Mouse (Mus musculus): ENCODE measurements around the gene Plpp2. TPM values are rescaled to one million over a fixed set of nuclear protein-coding genes. Genes with fewer than 3 reads are reported as not detected.

The Plpp2 gene
- polyA plus RNA-seq, 1 experiment from 2014 or later: 33.2 TPM

DNA sequence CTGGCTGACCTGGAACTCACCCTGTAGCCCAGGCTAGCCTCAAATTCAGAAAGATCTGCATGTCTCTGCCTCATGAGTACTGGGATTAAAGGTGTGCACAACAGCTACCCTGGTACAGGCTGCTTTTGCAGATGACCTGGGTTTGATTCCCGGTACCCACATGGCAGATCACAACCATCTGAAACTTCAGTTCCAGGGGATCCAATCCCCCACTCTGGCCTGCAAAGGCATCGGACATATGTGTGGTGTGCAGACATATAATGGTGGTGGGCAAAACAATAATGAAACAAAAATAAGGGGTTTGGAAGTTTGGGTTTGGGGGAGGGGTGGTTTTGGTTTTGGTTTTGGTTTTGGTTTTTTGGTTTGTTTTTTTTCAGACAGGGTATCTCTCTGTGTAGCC is 37.7 kb upstream of the Plpp2 start:
- H3K27me3 ChIP-seq: no peaks in the 10 kb centered on the region
- no peak overlapping the region for H3K27ac ChIP-seq
- ATAC-seq (ENCODE audit: borderline replicate concordance, extremely low read depth, low FRiP score, low TSS enrichment): no peak
- H3K36me3 ChIP-seq: no peaks in the 10 kb centered on the region
- no peak overlapping the region for H3K4me2 ChIP-seq
- no peak overlapping the region for H3K9ac ChIP-seq
- 88% methylated on average over 2 of the region's 2 CpGs for WGBS
- no peak overlapping the region for H3K4me3 ChIP-seq
- H3K4me1 ChIP-seq: no peaks in the 10 kb centered on the region
- no peaks in the 10 kb centered on the region for H3K9me3 ChIP-seq

DNA sequence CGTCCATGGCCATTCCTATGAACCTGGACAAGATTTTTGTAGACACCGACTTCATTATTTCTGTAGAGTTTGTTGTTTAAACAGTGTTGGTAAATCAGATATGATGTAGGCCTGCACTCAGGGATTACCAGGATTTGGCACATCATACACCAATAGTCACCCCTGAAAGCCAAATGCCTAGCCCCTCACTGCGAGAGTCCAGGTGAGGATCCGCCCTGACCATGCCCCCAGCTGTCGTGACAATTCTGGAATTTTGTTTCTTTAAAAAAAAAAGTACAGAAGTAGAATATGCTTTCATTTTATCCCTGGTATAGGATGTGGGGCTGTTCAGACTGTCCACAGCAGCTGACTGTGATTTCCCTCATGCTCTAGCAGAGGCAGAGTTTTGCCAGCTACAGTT is 36.3 kb upstream of the Plpp2 start:
- 79% methylated on average over 5 of the region's 5 CpGs for WGBS
- Histone ChIP-seq H3K4me3 (no peak overlapping the region), H3K4me1 (no peaks in the 10 kb centered on the region), H3K9ac (no peak overlapping the region), H3K36me3 (no peaks in the 10 kb centered on the region), H3K27ac (no peak overlapping the region), H3K27me3 (no peaks in the 10 kb centered on the region), H3K9me3 (no peaks in the 10 kb centered on the region), H3K4me2 (no peak overlapping the region)
- no peak for ATAC-seq (ENCODE audit: borderline replicate concordance, extremely low read depth, low FRiP score, low TSS enrichment)

DNA sequence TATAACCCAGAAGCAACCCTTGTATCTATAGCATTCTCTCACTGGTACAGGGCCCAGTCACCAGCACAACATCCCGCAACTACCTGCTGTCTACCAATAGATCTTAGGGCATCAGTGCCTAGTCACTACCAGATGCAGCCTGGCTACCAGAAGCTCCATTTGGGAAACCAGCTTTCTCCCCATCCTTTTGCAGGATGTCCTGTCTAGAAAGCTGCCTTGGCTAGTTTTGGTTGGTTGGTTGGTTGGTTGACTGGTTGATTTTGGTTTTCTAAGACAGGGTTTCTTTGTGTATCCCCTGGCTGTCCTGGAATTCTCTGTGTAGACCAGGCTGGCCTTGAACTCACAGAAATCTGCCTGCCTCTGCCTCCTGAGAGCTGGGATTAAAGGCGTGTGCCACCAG is 26.1 kb upstream of the Plpp2 start:
- Histone ChIP-seq H3K9ac (no peak overlapping the region), H3K27ac (no peak overlapping the region), H3K4me3 (no peak overlapping the region), H3K4me2 (no peak overlapping the region), H3K27me3 (no peaks in the 10 kb centered on the region), H3K4me1 (peaks cover 5% of the 10 kb centered on the region; the same call in 1 of the 2 replicates), H3K9me3 (no peaks in the 10 kb centered on the region), H3K36me3 (no peaks in the 10 kb centered on the region)
- 79% methylated on average over 2 of the region's 2 CpGs for WGBS
- no peak for ATAC-seq (ENCODE audit: borderline replicate concordance, extremely low read depth, low FRiP score, low TSS enrichment)

DNA sequence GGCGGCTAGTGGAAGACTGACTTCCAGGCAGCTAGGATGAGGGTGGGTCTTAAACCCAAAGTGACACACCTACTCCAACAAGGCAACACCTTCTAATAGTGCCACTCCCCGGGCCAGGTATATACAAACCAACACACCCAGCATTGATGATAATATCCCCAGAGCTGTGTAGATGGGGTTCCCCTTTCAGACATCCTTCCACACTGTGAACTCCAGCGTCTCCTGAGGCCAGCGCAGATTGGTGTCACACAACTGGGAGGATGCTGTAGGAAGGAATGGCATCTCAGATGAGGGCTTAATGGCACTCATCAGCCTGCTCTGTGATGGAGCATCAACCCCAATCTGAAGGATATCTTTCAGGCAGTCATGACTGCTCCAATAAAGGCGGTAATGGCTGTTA is 23.9 kb upstream of the Plpp2 start:
- no peaks in the 10 kb centered on the region for H3K36me3 ChIP-seq
- H3K4me2 ChIP-seq: no peak overlapping the region
- ATAC-seq (ENCODE audit: borderline replicate concordance, extremely low read depth, low FRiP score, low TSS enrichment): no peak
- no peaks in the 10 kb centered on the region for H3K9me3 ChIP-seq
- H3K27me3 ChIP-seq: no peaks in the 10 kb centered on the region
- no peak overlapping the region for H3K27ac ChIP-seq
- peaks cover 22% of the 10 kb centered on the region for H3K4me1 ChIP-seq
- 95% methylated on average over 5 of the region's 5 CpGs for WGBS
- H3K4me3 ChIP-seq: no peak overlapping the region
- H3K9ac ChIP-seq: no peak overlapping the region

DNA sequence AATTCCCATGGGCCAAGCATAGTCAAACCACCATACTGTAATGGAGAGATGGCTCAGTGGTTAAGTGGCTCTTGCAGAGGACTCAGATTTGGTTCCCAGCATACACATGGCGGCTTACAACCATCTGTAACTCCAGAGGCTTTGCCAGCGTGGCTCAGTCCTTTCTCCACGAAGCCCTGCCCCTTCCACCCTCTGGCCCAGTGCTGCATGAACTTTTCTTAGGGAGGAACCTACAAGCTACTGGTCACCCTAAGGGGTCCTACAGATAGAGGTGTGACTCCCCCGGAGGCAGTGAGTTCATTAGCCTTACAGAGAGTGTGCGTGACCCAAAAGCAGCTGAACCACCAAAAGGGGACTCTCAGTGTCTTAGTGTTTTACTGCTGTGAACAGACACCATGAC is 23.4 kb upstream of the Plpp2 start:
- H3K4me1 ChIP-seq: peaks cover 26% of the 10 kb centered on the region
- no peak overlapping the region for H3K4me2 ChIP-seq
- WGBS: 82% methylated on average over 5 of the region's 5 CpGs
- H3K9ac ChIP-seq: no peak overlapping the region
- H3K36me3 ChIP-seq: no peaks in the 10 kb centered on the region
- H3K27me3 ChIP-seq: no peaks in the 10 kb centered on the region
- ATAC-seq (ENCODE audit: borderline replicate concordance, extremely low read depth, low FRiP score, low TSS enrichment): no peak
- H3K27ac ChIP-seq: no peak overlapping the region
- no peaks in the 10 kb centered on the region for H3K9me3 ChIP-seq
- no peak overlapping the region for H3K4me3 ChIP-seq

DNA sequence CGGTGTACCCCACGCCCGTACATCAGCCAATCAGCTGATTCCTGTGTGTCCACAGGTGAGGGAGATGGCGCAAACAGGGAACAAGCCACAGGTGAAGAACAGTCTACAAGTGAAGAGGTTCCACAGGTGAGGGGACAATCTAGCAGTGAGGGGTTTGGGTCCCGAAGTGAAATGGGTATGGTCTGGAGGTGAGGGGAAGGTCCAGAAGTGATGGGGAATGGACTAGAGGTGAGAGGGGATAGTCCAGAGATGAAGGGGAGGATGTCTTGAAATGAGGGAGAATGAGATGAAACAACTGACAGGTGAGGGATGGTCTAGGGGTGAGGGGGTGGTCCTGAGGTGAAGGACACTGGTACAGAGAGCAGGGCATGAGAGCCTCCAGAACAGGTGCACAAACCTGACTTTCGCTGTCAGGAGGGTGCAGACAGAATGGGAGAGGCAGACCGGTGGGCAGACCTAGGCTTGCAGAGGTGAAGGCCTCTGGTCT is 21.7 kb upstream of the Plpp2 start:
- Histone ChIP-seq H3K4me2 (peak overlapping the region; percentile 91), H3K4me3 (peak overlapping the region; percentile 98), H3K36me3 (peaks cover 3% of the 10 kb centered on the region; the same call in 1 of the 2 replicates), H3K9me3 (no peaks in the 10 kb centered on the region), H3K27me3 (no peaks in the 10 kb centered on the region), H3K27ac (0 out of 2 replicates have a peak overlapping the region, but pooled peaks have one; percentile 39), H3K4me1 (peaks cover 26% of the 10 kb centered on the region), H3K9ac (peak overlapping the region; percentile 97)
- ATAC-seq (ENCODE audit: borderline replicate concordance, extremely low read depth, low FRiP score, low TSS enrichment): 0 out of 2 replicates have a peak, but pooled peaks have one; percentile 28
- WGBS: 22% methylated on average over 7 of the region's 7 CpGs

DNA sequence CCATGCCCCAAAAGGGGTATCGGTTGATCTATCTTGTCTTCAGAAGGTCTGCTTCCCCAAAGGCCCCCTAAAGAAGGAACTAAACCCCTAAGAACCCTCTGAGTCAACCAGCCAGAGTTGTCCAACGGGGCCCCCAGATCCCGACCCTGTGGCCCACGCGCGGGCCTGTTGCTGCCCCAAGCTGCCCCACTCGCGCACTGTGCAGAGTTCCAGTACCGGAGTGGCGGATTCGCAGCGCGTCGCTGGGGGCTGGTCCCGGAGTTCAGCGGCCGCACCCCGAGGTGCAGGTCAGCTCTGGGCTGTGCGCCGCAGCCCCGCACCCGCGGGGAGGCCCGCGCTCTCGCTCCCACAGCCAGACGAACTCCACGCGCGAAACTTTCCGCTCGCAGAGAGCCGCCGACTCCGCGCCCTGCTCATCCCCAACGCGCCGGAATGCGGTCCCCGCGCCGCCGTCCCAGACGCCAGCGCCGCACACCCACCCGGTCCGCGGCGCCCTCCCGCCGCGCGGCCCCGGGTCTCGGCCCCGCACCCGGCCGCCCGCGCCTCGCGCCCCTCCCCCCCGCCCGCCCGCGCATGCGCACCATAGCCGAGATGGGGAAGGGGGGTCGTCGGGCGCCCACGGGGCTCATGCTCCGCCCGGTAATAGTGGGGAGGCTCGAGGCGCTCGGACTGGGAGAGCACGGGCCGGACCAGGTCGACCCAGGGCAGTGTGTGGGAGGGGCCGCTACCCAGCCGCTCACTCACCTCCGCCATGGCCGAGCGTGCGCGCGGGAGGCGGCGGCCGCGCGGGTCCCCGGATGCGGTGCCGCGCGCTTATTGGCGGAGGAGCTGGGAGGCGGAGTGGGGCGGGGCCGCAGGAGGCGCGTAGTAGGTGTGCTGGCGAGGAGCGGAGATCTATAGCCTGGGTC is 21.0 kb upstream of the Plpp2 start, which contains the start of gene Mier2:
Gene Mier2, minus strand, starts transcription at position 870 of the 908 bp plus-strand sequence.
- Histone ChIP-seq H3K27me3 (no peaks in the 10 kb centered on the region), H3K4me1 (peaks cover 26% of the 10 kb centered on the region), H3K9me3 (no peaks in the 10 kb centered on the region), H3K36me3 (peaks cover 10% of the 10 kb centered on the region; the same call in 1 of the 2 replicates), H3K9ac (peak within 1 kb of the TSS; percentile 97), H3K4me2 (peak within 1 kb of the TSS; percentile 91), H3K27ac (0 out of 2 replicates have a peak within 1 kb of the TSS, but pooled peaks have one; percentile 39), H3K4me3 (peak within 1 kb of the TSS; percentile 98)
- WGBS: under 1% methylated on average over 91 of the region's 108 CpGs
- peak; percentile 86 for ATAC-seq (ENCODE audit: borderline replicate concordance, extremely low read depth, low FRiP score, low TSS enrichment)

DNA sequence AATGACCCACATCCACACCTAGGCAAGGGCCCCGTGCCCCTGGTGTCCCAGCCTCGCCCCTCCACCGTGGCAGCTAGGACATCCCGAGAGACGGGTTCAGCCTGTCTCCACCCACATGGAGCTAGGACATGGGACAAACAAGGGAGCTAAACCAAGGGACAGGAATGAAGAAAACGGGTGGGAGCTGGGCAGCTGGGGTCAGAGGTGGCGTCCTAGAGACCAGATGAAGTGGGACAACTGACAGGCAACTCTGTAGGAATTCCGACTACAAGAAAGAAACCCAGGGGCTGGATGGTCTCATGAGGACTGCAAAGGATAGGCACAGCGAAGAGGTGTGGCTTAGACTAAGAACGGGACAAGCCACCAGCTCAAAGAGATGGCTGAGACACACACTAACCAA is 20.1 kb upstream of the Plpp2 start:
- Histone ChIP-seq H3K27ac (no peak overlapping the region), H3K36me3 (peaks cover 19% of the 10 kb centered on the region), H3K4me3 (peak overlapping the region; percentile 98), H3K9me3 (no peaks in the 10 kb centered on the region), H3K9ac (peak overlapping the region; percentile 97), H3K27me3 (no peaks in the 10 kb centered on the region), H3K4me2 (peak overlapping the region; percentile 91), H3K4me1 (peaks cover 26% of the 10 kb centered on the region)
- WGBS: 19% methylated on average over 10 of the region's 10 CpGs
- ATAC-seq (ENCODE audit: borderline replicate concordance, extremely low read depth, low FRiP score, low TSS enrichment): no peak

DNA sequence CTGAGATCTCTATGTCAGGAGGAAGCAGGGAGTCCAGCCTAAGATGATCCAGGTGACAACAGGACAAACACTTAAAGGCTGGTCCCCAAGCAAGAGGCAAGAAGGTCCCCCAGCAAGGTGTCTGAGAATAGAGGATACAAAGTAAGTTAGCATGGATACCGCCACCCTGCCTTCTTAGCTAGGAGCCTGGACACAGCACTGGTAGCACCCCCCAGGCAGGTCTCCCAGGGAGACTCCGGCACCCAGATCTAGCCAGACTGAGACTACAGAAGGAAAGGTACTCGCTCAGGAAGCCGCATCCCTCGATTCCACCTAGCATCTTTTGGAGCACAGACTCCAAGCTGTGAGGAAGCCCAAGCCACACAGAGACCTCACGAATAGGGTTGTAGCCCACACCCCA is 19.6 kb upstream of the Plpp2 start:
- Histone ChIP-seq H3K4me3 (peak overlapping the region; percentile 98), H3K9ac (peak overlapping the region; percentile 97; the same call in 1 of the 2 replicates), H3K9me3 (no peaks in the 10 kb centered on the region)

DNA sequence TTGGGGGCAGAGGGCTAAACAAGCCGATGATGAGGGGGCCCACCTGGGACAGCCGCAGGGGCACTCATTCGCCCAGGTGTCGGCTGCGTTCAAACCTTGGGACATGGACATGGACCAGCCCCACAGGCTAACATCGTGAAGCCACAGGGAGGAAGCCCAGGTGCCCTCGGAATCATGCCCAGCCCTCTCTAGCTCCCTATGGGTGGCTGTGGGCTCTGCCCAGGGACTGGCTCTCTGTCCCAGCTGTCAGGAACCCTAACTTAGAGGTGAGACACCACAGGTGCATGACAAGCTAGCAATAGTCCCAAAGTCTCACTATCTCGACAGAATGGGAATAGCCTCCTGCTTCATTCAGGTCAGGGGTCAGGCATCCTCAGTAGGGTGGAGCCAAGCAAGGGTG is 18.9 kb upstream of the Plpp2 start:
- ATAC-seq (ENCODE audit: borderline replicate concordance, extremely low read depth, low FRiP score, low TSS enrichment): no peak
- no peak overlapping the region for H3K27ac ChIP-seq
- 0 out of 2 replicates have a peak overlapping the region, but pooled peaks have one; percentile 91 for H3K4me2 ChIP-seq
- no peaks in the 10 kb centered on the region for H3K27me3 ChIP-seq
- no peaks in the 10 kb centered on the region for H3K9me3 ChIP-seq
- peaks cover 30% of the 10 kb centered on the region for H3K36me3 ChIP-seq
- H3K9ac ChIP-seq: no peak overlapping the region
- 76% methylated on average over 8 of the region's 8 CpGs for WGBS
- peaks cover 26% of the 10 kb centered on the region for H3K4me1 ChIP-seq
- H3K4me3 ChIP-seq: peak overlapping the region; percentile 98; the same call in 1 of the 2 replicates

More for the DNA sequence above, 19.6 kb upstream of the Plpp2 start:
- H3K27ac ChIP-seq: no peak overlapping the region
- peaks cover 26% of the 10 kb centered on the region for H3K4me1 ChIP-seq
- no peak for ATAC-seq (ENCODE audit: borderline replicate concordance, extremely low read depth, low FRiP score, low TSS enrichment)
- peaks cover 24% of the 10 kb centered on the region for H3K36me3 ChIP-seq
- peak overlapping the region; percentile 91 for H3K4me2 ChIP-seq
- H3K27me3 ChIP-seq: no peaks in the 10 kb centered on the region
- 78% methylated on average over 6 of the region's 6 CpGs for WGBS

DNA sequence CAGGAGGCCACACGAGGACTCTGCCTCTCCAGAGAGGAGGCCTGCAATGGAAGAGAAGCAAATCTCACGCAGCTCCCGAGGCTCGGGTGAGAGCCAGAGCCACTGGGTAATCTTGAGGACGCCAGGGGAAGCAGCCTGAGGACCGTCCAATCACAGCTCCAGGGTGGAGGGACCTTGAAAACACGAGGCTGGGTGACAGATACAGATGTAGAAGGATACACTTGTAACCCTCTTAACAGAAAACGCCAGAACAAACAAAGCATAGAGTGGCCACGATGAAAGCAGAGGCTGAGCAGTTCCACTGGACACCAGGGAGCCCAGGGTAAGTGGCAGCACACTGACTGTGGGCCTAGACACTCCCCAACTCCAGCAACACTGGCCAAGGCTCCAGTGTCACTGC is 16.8 kb upstream of the Plpp2 start:
- H3K27me3 ChIP-seq: no peaks in the 10 kb centered on the region
- no peak overlapping the region for H3K4me2 ChIP-seq
- peaks cover 24% of the 10 kb centered on the region for H3K4me1 ChIP-seq
- H3K36me3 ChIP-seq: peaks cover 49% of the 10 kb centered on the region
- H3K9ac ChIP-seq: no peak overlapping the region
- H3K27ac ChIP-seq: no peak overlapping the region
- H3K4me3 ChIP-seq: no peak overlapping the region
- no peaks in the 10 kb centered on the region for H3K9me3 ChIP-seq
- no peak for ATAC-seq (ENCODE audit: borderline replicate concordance, extremely low read depth, low FRiP score, low TSS enrichment)
- WGBS: 63% methylated on average over 9 of the region's 9 CpGs
